Mouse (Mus musculus): ENCODE data around the gene Eif4e. TPM values are rescaled to one million over a fixed set of nuclear protein-coding genes. Genes with fewer than 3 reads are reported as not detected.
A peak's percentile ranks its signal among the peaks of the same experiment; 100 is the strongest.

The Eif4e gene
- polyA plus RNA-seq, 1 experiment from 2014 or later, result 348 TPM

DNA sequence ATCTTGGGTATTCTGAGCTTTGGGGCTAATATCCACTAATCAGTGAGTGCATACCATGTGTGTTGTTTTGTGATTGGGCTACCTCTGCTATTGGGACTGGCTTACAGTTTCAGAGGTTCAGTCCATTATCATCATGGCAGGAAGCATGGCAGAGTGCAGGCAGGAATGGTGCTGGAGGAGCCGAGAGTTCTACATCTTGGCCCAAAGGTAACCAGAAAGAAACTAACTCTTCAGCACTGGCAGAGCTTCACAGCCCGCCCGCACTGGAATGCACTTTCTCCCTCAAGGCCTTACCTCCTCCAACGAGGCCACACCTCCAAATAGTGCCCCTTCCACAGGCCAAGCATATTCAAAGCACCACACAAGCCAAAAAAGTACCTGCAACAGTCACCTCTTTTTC lies 27.2 kb upstream of the Eif4e start:
- H3K27me3 ChIP-seq, result no peaks in the 10 kb centered on the region
- H3K9ac ChIP-seq (replicated peaks), result no peak overlapping the region
- H3K36me3 ChIP-seq, result no peaks in the 10 kb centered on the region
- peaks cover 19% of the 10 kb centered on the region; the same call in 1 of the 2 replicates for H3K4me1 ChIP-seq
- H3K9me3 ChIP-seq, result no peaks in the 10 kb centered on the region
- no peak for ATAC-seq (ENCODE audit: low FRiP score, low read depth)
- H3K4me3 ChIP-seq, result no peak overlapping the region
- WGBS, result 75% methylated on average over 4 of the region's 4 CpGs
- H3K27ac ChIP-seq (replicated peaks), result no peak overlapping the region
- no peak overlapping the region for H3K4me2 ChIP-seq (replicated peaks)

DNA sequence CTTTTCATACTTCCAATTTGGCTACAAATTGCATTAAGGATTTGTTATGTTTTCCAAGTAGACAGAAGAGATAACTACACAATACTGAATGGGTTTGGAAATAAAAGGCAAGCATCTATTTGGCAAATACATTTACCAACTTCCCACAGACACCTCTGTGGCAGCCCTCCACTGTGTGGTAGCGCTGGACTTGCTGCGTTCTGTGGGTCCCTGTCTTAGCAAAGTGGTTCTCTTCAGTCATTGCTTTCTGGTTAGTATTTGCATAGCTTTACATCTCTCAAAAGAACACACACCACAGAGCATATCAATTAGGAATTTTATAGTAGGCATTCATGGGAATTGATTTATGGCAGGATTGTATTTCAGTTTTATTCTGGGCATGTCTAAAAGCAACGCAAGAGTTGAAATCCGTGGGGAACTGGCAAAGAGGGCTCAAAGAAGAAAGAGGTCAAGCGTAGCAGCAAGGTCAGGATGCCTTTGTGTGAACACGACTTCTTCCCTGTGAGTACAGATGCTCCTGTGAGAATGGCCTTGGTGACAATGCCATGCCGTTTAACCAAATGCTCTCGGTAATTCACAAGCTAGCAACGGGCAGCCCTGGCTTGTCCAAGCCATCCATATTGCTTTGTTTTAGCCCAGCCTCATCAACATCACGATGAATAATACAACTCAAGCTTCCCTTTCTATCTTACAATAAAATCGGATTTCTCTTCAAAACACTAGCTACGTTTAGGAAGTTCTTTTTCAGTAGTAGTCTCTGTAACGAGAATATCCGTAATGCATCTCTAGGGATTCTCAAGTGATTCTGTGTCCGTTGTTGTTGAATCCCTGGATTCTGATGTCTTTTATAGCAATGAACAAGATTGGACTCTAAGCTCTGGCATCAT lies 25.9 kb upstream of the Eif4e start:
- peak overlapping the region; percentile 30 for H3K4me2 ChIP-seq (replicated peaks)
- no peaks in the 10 kb centered on the region for H3K27me3 ChIP-seq
- no peaks in the 10 kb centered on the region for H3K9me3 ChIP-seq
- H3K4me1 ChIP-seq, result peaks cover 19% of the 10 kb centered on the region; the same call in 1 of the 2 replicates
- no peak overlapping the region for H3K4me3 ChIP-seq
- peak; percentile 71 for ATAC-seq (ENCODE audit: low FRiP score, low read depth)
- H3K9ac ChIP-seq (replicated peaks), result no peak overlapping the region
- peak overlapping the region; percentile 46; the same call in 1 of the 2 replicates for H3K27ac ChIP-seq (replicated peaks)
- WGBS, result 20% methylated on average over 15 of the region's 15 CpGs
- no peaks in the 10 kb centered on the region for H3K36me3 ChIP-seq

DNA sequence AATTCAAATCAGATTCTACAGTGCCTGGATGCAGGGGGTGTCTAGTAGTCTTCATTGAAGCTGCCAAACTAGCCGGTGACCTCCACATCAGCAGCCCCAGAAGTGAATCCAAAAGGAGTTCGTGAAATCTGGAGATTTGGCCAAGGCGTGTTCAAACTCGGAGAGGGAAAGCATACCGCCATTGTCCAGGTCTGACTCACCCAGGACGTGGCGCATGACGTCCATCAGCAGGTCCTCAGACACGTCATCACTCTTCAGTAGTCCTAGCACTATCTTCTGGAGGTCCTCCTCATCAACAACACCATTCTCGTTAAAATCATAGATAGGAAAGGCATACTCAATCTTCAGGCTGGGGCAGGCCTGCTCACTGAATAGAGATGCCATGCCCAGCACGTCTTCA lies 22.2 kb upstream of the Eif4e start:
- no peak overlapping the region for H3K4me3 ChIP-seq
- H3K9me3 ChIP-seq, result no peaks in the 10 kb centered on the region
- no peaks in the 10 kb centered on the region for H3K36me3 ChIP-seq
- no peak overlapping the region for H3K27ac ChIP-seq (replicated peaks)
- 91% methylated on average over 11 of the region's 11 CpGs for WGBS
- H3K27me3 ChIP-seq, result no peaks in the 10 kb centered on the region
- no peak for ATAC-seq (ENCODE audit: low FRiP score, low read depth)
- no peak overlapping the region for H3K9ac ChIP-seq (replicated peaks)
- H3K4me1 ChIP-seq, result peaks cover 19% of the 10 kb centered on the region; the same call in 1 of the 2 replicates
- H3K4me2 ChIP-seq (replicated peaks), result no peak overlapping the region

DNA sequence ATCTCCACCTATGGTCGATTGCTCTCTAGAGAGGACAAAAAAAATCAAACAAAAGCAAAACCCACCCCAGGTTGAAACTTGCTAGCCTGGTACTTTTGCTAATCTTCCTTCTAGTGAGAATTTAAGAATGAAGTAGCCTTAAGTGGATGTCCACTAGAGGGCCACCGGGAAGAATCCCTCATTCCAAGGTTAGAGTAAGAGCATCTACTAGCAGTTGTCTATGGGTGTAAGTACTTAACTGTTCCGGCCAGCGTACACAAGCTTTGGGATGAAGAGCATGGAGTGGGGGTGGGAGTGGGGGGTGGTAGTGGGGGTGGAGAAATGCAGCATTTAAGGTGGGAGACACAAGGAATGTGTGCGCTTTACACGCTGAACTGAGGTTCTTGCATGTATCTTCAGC lies 19.2 kb upstream of the Eif4e start:
- no peaks in the 10 kb centered on the region for H3K9me3 ChIP-seq
- H3K9ac ChIP-seq (replicated peaks), result no peak overlapping the region
- H3K4me2 ChIP-seq (replicated peaks), result no peak overlapping the region
- no peak overlapping the region for H3K27ac ChIP-seq (replicated peaks)
- H3K4me1 ChIP-seq, result no peaks in the 10 kb centered on the region
- WGBS, result 63% methylated on average over 6 of the region's 6 CpGs
- no peaks in the 10 kb centered on the region for H3K27me3 ChIP-seq
- 0 out of 2 replicates have a peak, but pooled peaks have one; percentile 44 for ATAC-seq (ENCODE audit: low FRiP score, low read depth)
- H3K36me3 ChIP-seq, result no peaks in the 10 kb centered on the region
- H3K4me3 ChIP-seq, result no peak overlapping the region

DNA sequence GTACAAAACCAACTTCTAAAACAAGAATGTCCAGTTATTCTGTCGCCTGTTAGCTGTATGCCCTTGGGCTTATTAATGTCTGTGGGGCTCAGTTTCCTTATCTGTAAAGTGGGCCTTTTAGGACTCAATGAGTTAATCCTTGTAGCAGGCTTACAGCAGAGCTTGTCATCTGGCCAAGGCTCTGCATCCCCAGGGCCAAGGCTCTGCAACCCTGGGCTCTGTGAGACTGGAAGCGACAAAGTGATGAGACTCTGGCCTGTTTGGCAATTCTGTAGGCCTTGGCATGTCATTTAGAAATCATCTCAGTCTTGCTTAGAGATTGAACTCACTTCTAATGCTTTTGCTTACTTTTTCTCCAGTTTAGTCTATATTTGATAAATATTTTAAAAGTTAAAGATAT lies 16.4 kb upstream of the Eif4e start:
- Histone ChIP-seq H3K4me3 (no peak overlapping the region), H3K4me1 (peaks cover 5% of the 10 kb centered on the region; the same call in 1 of the 2 replicates), H3K27me3 (no peaks in the 10 kb centered on the region), H3K27ac (replicated peaks) (no peak overlapping the region), H3K4me2 (replicated peaks) (no peak overlapping the region), H3K36me3 (no peaks in the 10 kb centered on the region), H3K9me3 (no peaks in the 10 kb centered on the region), H3K9ac (replicated peaks) (no peak overlapping the region)
- 90% methylated on average over 2 of the region's 2 CpGs for WGBS
- no peak for ATAC-seq (ENCODE audit: low FRiP score, low read depth)

DNA sequence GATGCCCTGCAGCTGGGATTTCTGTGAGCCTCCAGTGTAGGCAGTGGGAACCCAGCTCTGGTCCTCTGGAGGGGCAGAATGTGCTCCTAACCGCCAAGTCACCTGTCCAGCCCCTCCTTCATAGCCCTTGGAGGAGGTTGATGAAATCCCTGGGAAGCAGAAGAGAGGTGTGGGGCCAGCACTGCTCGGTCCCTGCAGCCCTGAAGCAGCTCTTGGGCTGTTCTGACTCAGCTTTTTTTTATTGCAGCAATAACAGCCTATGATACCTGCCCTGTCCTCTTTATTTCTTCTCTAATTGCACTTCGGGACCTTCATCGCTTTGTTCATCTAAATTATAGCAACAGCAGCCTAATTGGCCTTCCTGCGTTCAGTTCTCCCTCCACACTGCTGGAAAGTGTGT lies 15.5 kb upstream of the Eif4e start:
- no peak overlapping the region for H3K4me3 ChIP-seq
- H3K9me3 ChIP-seq, result no peaks in the 10 kb centered on the region
- peaks cover 14% of the 10 kb centered on the region for H3K4me1 ChIP-seq
- H3K4me2 ChIP-seq (replicated peaks), result no peak overlapping the region
- H3K27me3 ChIP-seq, result no peaks in the 10 kb centered on the region
- H3K9ac ChIP-seq (replicated peaks), result no peak overlapping the region
- no peak overlapping the region for H3K27ac ChIP-seq (replicated peaks)
- WGBS, result 85% methylated on average over 5 of the region's 5 CpGs
- no peaks in the 10 kb centered on the region for H3K36me3 ChIP-seq
- no peak for ATAC-seq (ENCODE audit: low FRiP score, low read depth)

DNA sequence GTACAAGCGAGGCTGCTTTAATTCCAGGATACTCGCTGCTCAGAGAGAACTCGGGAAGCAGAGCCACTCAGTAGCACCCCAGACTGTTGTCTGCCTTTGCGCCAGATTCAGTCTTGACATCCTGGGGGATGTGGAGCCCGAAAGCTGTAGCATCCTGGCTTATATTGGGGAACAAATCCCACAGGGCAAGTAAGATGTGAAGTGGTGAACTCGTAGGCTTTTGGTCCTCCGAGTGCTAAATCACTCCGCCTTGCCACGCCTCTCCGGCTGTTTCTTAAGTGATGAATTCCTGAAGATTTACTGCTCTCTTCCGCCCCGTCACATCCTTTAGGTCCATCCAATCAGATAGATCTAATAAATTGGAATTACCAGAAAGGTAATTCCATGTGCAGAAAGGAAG lies 12.7 kb upstream of the Eif4e start:
- H3K27ac ChIP-seq (replicated peaks), result no peak overlapping the region
- no peaks in the 10 kb centered on the region for H3K36me3 ChIP-seq
- no peak overlapping the region for H3K4me3 ChIP-seq
- ATAC-seq (ENCODE audit: low FRiP score, low read depth), result no peak
- H3K4me1 ChIP-seq, result peaks cover 22% of the 10 kb centered on the region
- no peaks in the 10 kb centered on the region for H3K27me3 ChIP-seq
- peak overlapping the region; percentile 34 for H3K4me2 ChIP-seq (replicated peaks)
- 0 out of 2 replicates have a peak, but pooled peaks cover 3% of the 10 kb centered on the region for H3K9me3 ChIP-seq
- WGBS, result 40% methylated on average over 12 of the region's 12 CpGs
- no peak overlapping the region for H3K9ac ChIP-seq (replicated peaks)

DNA sequence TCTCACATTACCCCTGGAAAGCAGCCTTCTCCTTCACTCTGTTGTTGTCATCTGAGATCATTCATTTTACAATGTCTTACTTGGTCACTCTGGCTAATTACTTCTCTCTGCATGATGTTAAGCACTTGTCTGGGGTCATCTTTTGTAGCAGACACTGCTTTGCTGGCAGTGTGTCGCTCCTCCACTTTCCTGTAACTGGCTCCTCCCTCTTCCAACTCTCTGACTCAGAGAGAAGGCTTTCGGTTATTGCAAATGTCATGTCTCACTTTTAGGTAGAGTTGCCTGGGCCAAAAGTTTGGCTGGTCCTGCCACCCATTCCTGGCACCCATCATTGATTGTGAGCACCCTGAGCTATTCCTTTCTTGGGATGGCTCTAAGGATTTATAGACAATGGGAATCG lies 11.2 kb upstream of the Eif4e start:
- peaks cover 22% of the 10 kb centered on the region for H3K4me1 ChIP-seq
- no peak overlapping the region for H3K27ac ChIP-seq (replicated peaks)
- no peak for ATAC-seq (ENCODE audit: low FRiP score, low read depth)
- no peak overlapping the region for H3K4me2 ChIP-seq (replicated peaks)
- H3K4me3 ChIP-seq, result no peak overlapping the region
- H3K9ac ChIP-seq (replicated peaks), result no peak overlapping the region
- H3K27me3 ChIP-seq, result no peaks in the 10 kb centered on the region
- H3K9me3 ChIP-seq, result 0 out of 2 replicates have a peak, but pooled peaks cover 3% of the 10 kb centered on the region
- WGBS, result 38% methylated on average over 3 of the region's 3 CpGs
- H3K36me3 ChIP-seq, result no peaks in the 10 kb centered on the region

DNA sequence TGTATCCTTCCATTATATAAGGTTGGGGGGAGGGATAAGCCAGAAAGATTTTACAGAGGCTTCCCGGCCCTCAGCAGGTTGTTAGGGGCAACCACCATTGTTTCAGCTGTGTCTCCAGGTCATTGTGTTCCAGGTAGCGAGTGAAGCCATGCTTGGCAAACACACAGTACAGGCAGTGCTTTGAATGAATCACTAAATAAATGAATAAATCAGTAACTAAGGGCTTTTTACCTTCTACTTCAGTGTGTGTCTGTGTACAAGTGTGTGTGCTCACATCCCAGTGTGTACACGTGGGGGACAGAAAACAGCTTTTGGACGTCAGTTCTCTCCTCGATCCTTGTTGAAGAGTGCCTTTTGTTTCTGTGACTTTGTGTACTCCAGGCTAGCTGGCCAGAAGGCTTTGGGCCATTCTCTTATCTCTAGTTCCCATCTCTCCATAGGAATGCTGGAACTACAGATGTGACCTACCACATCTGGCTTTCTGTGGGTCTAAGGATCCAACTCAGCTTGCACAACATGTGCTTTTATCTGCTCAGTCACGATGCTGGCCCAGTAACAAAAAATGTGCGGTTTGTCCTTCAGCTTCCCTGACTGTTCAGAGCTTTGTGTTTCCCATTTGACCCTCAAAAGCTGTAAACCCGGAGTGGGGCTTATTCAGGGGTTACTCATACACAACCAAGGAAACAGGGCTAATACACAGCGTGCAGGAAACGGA lies 10.2 kb upstream of the Eif4e start:
- peak; percentile 81 for ATAC-seq (ENCODE audit: low FRiP score, low read depth)
- peak overlapping the region; percentile 39 for H3K27ac ChIP-seq (replicated peaks)
- no peaks in the 10 kb centered on the region for H3K36me3 ChIP-seq
- H3K4me3 ChIP-seq, result no peak overlapping the region
- H3K4me2 ChIP-seq (replicated peaks), result peak overlapping the region; percentile 22
- WGBS, result 27% methylated on average over 10 of the region's 10 CpGs
- H3K4me1 ChIP-seq, result peaks cover 22% of the 10 kb centered on the region
- 0 out of 2 replicates have a peak, but pooled peaks cover 3% of the 10 kb centered on the region for H3K9me3 ChIP-seq
- no peak overlapping the region for H3K9ac ChIP-seq (replicated peaks)
- H3K27me3 ChIP-seq, result no peaks in the 10 kb centered on the region

DNA sequence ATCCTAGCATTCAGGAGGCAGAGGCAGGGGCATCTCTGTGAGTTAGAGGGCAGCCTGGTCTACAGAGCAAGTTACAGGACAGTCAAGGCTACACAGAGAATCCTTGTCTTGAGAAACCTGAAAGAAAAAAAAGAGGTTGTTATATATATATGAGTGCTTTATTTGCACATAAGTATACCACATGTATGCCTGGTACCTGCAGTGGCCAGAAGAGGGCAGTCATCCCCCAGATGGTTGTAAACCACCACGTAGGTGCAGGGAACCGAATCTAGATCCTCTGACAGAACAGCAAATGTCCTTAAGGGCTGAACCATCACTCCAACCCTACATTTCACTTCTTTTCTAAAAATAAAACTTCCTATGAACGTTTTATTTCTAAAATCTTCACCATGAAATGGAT lies 8.1 kb upstream of the Eif4e start:
- no peak for ATAC-seq (ENCODE audit: low FRiP score, low read depth)
- Histone ChIP-seq H3K4me2 (replicated peaks) (no peak overlapping the region), H3K4me3 (no peak overlapping the region), H3K27ac (replicated peaks) (no peak overlapping the region), H3K27me3 (no peaks in the 10 kb centered on the region), H3K36me3 (no peaks in the 10 kb centered on the region), H3K4me1 (peaks cover 22% of the 10 kb centered on the region), H3K9ac (replicated peaks) (no peak overlapping the region), H3K9me3 (0 out of 2 replicates have a peak, but pooled peaks cover 3% of the 10 kb centered on the region)
- WGBS, result 67% methylated on average over 3 of the region's 3 CpGs

DNA sequence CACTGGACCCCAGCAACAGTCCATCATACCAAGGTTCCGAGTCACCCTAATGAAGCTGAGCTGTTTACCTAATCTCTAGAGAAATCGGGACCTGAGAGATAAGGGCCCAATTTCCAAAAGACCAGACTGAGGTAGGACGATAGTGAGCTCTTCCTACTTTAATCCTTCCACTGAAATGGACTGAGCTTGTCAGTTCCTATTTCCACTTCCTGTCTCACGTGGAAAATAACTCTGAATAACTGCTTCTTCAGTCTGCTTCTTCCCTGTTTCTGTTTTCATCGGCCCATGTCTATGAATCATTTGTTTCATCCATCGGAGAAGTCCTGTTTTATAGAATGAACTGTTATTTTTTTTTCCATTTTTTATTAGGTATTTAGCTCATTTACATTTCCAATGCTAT lies 6.8 kb upstream of the Eif4e start:
- no peak for ATAC-seq (ENCODE audit: low FRiP score, low read depth)
- Histone ChIP-seq H3K4me2 (replicated peaks) (no peak overlapping the region), H3K9me3 (0 out of 2 replicates have a peak, but pooled peaks cover 3% of the 10 kb centered on the region), H3K36me3 (no peaks in the 10 kb centered on the region), H3K27me3 (no peaks in the 10 kb centered on the region), H3K4me1 (peaks cover 18% of the 10 kb centered on the region), H3K27ac (replicated peaks) (no peak overlapping the region), H3K9ac (replicated peaks) (no peak overlapping the region), H3K4me3 (no peak overlapping the region)
- 86% methylated on average over 6 of the region's 6 CpGs for WGBS

DNA sequence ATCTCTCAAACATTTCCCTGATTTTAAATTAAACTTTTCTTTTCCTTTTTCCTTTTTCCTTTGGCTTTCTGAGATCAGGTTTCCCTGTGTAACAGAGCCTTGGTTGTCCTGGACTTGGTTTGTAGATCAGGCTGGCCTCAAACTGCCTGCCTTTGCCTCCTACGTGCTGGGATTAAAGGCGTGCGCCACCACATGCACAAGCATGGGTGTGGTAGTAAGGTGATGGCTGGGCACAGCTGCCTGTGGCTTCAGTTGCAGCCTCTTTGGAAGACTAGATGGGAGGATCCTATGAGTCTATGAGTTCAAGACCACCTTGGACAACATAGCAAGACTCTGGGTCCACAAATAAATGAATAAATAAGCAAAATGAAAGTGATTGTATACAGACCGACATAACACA lies 2.0 kb upstream of the Eif4e start:
- Histone ChIP-seq H3K4me3 (no peak overlapping the region), H3K27ac (replicated peaks) (no peak overlapping the region), H3K9ac (replicated peaks) (no peak overlapping the region), H3K9me3 (no peaks in the 10 kb centered on the region), H3K36me3 (no peaks in the 10 kb centered on the region), H3K4me2 (replicated peaks) (no peak overlapping the region), H3K27me3 (peaks cover 5% of the 10 kb centered on the region; the same call in 1 of the 2 replicates), H3K4me1 (peaks cover 14% of the 10 kb centered on the region)
- ATAC-seq (ENCODE audit: low FRiP score, low read depth), result no peak
- 91% methylated on average over 4 of the region's 4 CpGs for WGBS

Data from midbrain, embryonic 12.5 days (tissue).